Mouse (Mus musculus): ENCODE results near the gene Rap2c. TPM values are rescaled to one million over a fixed set of nuclear protein-coding genes. Genes with fewer than 3 reads are reported as not detected.

The Rap2c gene
- polyA plus RNA-seq, 1 experiment, result 0.02 TPM

DNA sequence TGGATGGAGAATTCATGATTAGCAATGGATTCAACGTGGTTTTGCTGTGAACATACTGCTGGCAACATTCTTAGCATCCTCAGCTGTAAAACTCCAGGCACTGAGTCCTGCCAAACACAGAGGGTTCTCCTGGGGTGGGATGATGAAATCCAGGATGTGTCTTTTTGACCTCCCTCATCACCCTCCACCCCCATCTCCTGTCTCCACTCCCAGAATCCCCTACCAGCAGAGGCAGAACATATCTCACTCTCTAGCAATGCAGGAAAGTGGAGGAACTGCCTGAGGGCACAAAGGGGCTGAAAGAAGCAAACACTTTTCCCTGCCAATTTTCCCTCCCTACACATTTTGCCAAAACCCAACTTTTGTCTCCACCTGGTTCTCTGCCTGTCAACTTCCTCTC lies 29.2 kb downstream of the Rap2c start:
- TF ChIP-seq GATA1 (IDR thresholded peaks at IDR 0.05; ENCODE audit: low read length) (no peak), TAL1 (IDR thresholded peaks at IDR 0.05; ENCODE audit: low read length) (no peak)
- Histone ChIP-seq H3K4me1 (ENCODE audit: control insufficient read depth) (no peaks in the 10 kb centered on the region), H3K27me3 (ENCODE audit: control insufficient read depth) (no peaks in the 10 kb centered on the region; the same call in 1 of the 2 replicates), H3K4me3 (replicated peaks) (no peak overlapping the region), H3K36me3 (ENCODE audit: control insufficient read depth) (no peaks in the 10 kb centered on the region), H3K9me3 (ENCODE audit: control insufficient read depth, low read length) (no peaks in the 10 kb centered on the region)

DNA sequence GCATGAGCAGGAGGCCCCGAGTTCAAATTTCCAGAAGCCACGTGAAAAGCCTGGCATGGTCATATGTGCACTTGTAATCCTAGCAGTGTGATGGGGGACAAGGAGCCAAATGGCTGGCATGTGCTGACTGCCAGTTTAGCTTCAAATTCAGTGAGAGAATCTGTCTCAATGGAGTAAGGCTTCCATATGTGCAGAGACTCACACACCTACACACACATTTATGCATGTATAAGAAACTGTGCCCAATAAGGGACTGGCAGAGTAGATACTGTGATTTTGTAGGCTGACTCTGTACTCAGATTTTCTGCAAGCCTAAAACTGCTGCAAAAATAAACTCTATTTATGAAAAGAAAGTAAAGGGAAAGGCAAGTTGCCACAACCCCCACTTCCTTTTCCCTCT lies 39.4 kb downstream of the Rap2c start:
- H3K4me3 ChIP-seq (replicated peaks), result no peak overlapping the region

DNA sequence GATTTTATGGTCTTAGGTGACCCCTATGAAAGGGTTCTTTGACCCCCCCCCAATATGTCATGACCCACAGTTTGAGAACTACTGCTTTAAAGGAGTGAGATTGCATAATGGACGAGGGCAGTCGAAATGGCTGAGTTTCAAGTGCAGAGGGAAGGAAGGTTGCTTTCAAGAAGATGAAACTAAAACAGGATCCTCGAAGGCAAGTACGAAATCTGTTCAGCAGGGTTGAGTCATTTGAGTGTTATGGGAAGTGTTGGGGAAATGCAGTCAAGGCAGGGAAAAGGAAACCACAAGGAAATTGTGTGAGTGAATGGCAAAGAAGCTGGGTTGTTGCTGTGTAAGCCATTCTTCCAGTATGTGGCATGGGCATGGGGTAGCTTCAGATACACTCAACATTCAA lies 45.7 kb downstream of the Rap2c start:
- Histone ChIP-seq H3K27me3 (ENCODE audit: control insufficient read depth) (no peaks in the 10 kb centered on the region), H3K4me3 (replicated peaks) (no peak overlapping the region), H3K9me3 (ENCODE audit: control insufficient read depth, low read length) (no peaks in the 10 kb centered on the region), H3K36me3 (ENCODE audit: control insufficient read depth) (no peaks in the 10 kb centered on the region), H3K4me1 (ENCODE audit: control insufficient read depth) (no peaks in the 10 kb centered on the region)
- TF ChIP-seq TAL1 (IDR thresholded peaks at IDR 0.05; ENCODE audit: low read length), result no peak
- TF ChIP-seq GATA1 (IDR thresholded peaks at IDR 0.05; ENCODE audit: low read length), result no peak

More for the DNA sequence above, 39.4 kb downstream of the Rap2c start:
- TF ChIP-seq TAL1 (IDR thresholded peaks at IDR 0.05; ENCODE audit: low read length) (no peak), GATA1 (IDR thresholded peaks at IDR 0.05; ENCODE audit: low read length) (no peak)
- Histone ChIP-seq H3K27me3 (ENCODE audit: control insufficient read depth) (no peaks in the 10 kb centered on the region), H3K4me1 (ENCODE audit: control insufficient read depth) (no peaks in the 10 kb centered on the region), H3K9me3 (ENCODE audit: control insufficient read depth, low read length) (no peaks in the 10 kb centered on the region), H3K36me3 (ENCODE audit: control insufficient read depth) (no peaks in the 10 kb centered on the region)

DNA sequence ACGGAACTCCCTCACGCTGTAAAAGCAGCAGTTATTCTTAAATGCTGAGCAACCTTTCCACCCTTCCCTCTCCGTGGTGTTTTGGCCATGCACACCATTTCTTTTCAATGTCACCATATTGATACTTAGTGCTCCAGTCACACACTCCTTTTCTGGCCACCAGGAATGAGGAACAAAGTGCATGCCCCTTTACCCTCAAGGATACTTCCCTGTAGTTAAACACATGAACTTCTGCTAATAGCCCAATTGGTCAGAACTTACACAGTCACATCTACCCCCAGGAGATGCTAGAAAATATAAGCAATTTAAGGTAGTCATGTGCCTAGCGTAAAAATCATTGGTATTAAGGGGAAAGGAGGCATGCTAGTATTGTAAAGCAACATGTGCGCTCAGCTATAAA lies 47.9 kb downstream of the Rap2c start:
- Histone ChIP-seq H3K27me3 (ENCODE audit: control insufficient read depth) (no peaks in the 10 kb centered on the region), H3K36me3 (ENCODE audit: control insufficient read depth) (no peaks in the 10 kb centered on the region), H3K4me3 (replicated peaks) (no peak overlapping the region), H3K4me1 (ENCODE audit: control insufficient read depth) (no peaks in the 10 kb centered on the region), H3K9me3 (ENCODE audit: control insufficient read depth, low read length) (no peaks in the 10 kb centered on the region)
- TF ChIP-seq TAL1 (IDR thresholded peaks at IDR 0.05; ENCODE audit: low read length) (no peak), GATA1 (IDR thresholded peaks at IDR 0.05; ENCODE audit: low read length) (no peak)

DNA sequence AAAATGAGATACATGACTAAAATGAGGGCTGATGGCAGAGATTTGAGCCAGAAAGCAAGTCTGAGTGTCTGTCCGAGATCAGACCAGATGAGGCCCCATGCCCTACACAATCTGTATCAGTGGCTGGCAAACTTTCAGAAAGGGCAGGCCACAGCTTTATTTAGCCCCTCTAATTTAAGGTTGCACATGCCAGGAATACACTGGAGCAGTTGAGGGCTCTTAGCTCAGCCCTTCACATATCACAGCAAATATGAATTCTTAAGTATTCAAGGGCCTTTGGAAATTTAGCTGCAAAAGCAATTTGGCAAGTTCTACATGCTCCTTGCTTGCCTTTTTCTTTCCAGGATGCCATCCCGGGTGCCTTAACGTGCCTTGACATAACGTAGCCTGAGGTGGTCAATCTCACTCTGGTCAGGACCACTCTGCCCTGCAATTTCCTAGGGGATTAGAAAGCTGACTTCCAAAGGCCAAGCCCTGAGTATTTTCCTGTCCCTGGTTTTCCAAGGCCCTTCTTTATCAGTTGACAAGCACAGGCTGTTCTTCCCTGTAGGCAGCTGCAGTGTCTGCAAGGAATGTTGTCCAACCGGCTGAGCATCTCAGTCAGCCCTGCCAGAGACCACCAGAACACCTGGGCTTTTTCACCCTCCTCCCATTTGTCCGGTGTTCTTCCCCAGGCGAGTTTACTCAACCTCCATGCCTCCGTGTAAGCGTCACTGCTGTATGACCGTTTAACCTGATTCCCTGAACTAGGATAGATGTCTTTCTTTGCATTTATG lies 49.5 kb downstream of the Rap2c start:
- no peaks in the 10 kb centered on the region for H3K36me3 ChIP-seq (ENCODE audit: control insufficient read depth)
- no peaks in the 10 kb centered on the region for H3K9me3 ChIP-seq (ENCODE audit: control insufficient read depth, low read length)
- TF ChIP-seq TAL1 (IDR thresholded peaks at IDR 0.05; ENCODE audit: low read length) (no peak), GATA1 (IDR thresholded peaks at IDR 0.05; ENCODE audit: low read length) (no peak)
- no peaks in the 10 kb centered on the region for H3K4me1 ChIP-seq (ENCODE audit: control insufficient read depth)
- H3K4me3 ChIP-seq (replicated peaks), result no peak overlapping the region
- H3K27me3 ChIP-seq (ENCODE audit: control insufficient read depth), result no peaks in the 10 kb centered on the region

DNA sequence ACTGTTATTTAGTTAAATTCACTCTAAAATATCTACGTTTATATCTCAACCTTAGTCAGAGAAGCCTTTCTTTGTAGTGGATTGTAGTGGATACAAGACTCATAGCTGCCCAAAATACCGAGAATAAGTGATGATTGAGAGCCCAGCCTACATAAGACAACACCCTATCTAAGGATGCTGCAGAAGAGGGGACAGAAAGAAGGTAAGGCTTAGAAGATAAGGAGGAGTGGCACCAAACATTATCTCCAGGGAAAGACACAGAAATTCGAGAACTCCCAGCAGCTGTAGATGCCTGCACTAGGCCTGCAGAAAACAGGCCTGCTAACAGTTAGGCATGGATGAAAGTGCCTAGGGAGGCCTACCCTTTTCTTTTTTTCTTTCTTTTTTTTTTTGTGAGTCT lies 52.7 kb downstream of the Rap2c start:
- H3K9me3 ChIP-seq (ENCODE audit: control insufficient read depth, low read length), result no peaks in the 10 kb centered on the region
- H3K27me3 ChIP-seq (ENCODE audit: control insufficient read depth), result no peaks in the 10 kb centered on the region
- no peak overlapping the region for H3K4me3 ChIP-seq (replicated peaks)
- H3K36me3 ChIP-seq (ENCODE audit: control insufficient read depth), result no peaks in the 10 kb centered on the region
- no peak for TF ChIP-seq TAL1 (IDR thresholded peaks at IDR 0.05; ENCODE audit: low read length)
- no peak for TF ChIP-seq GATA1 (IDR thresholded peaks at IDR 0.05; ENCODE audit: low read length)
- no peaks in the 10 kb centered on the region for H3K4me1 ChIP-seq (ENCODE audit: control insufficient read depth)

DNA sequence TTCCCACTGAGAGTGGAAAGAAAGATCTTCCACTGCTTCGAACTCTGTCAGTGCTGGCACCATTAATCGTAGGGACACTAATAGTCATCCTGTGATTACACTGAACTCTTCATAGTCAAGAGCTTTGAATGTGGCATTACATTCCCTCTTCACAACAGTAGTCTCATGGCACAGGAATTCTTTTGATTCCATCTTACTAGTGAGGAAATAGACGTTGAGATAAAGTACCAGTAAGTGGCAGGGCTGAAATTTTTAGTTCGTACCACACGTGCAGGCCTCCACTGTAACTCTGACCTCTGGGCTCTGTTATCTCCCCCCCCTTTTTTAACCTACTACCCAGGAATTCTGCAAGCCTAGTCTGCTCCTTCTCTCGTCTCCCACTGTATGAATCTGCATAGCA lies 54.9 kb downstream of the Rap2c start:
- no peaks in the 10 kb centered on the region for H3K9me3 ChIP-seq (ENCODE audit: control insufficient read depth, low read length)
- TF ChIP-seq TAL1 (IDR thresholded peaks at IDR 0.05; ENCODE audit: low read length) (no peak), GATA1 (IDR thresholded peaks at IDR 0.05; ENCODE audit: low read length) (no peak)
- H3K27me3 ChIP-seq (ENCODE audit: control insufficient read depth), result no peaks in the 10 kb centered on the region
- H3K4me3 ChIP-seq (replicated peaks), result no peak overlapping the region
- H3K4me1 ChIP-seq (ENCODE audit: control insufficient read depth), result no peaks in the 10 kb centered on the region
- H3K36me3 ChIP-seq (ENCODE audit: control insufficient read depth), result no peaks in the 10 kb centered on the region

Other genes with a start within 250 kb of the Rap2c start
- 0.09 TPM in 1 of 2 replicates, not detected in the other for gene Stk26, start 177.0 kb downstream of the Rap2c start, polyA plus RNA-seq (2012)
- gene Frmd7, start 75.3 kb downstream of the Rap2c start, polyA plus RNA-seq (2012), result not detected in 2 replicates
- gene Mbnl3, start 188.5 kb upstream of the Rap2c start, polyA plus RNA-seq (2012), result 0.04 and 0.08 TPM in 2 replicates

Measured in erythroblast, embryonic 14.5 days (primary cell).